In the genomic region with DNA sequence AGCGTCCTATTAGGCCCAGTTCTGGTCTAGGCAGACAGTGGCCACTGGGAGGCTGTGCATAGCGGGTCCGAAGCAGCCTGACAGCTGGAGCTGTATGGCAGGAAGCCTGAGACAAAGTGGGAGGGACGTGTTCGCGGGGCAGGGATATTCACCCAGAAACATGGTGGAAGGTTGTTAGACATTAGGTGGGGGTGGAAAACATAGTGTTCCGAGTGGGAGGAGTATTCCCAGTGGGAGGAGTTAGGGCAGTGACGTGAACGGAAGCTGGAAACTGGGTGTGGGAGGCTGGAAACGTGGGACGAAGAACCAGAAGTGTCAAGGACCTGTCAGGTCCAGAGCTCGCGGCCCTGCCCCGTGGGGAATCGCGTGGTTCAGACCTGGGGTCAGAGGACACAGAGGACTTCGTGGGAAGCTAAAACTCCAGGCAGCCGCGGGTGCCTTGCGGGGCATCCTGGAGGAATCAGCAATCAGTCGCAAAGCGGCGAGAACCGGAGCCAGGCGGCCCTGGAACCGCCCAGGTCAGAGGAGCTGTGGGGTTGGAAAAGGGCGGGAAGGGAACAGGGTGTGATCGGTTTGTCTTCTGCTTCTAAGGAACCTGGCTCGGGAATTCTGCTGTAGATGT, we compare ENCODE assay signal across 8 mouse cellular contexts. TPM values are rescaled to one million over a fixed set of nuclear protein-coding genes. Genes with fewer than 3 reads are reported as not detected.
DNase-seq lines count a peak whose midpoint lies in the region; ATAC-seq lines count a peak whose summit lies in the region.

Gene Zfp948 (plus strand): TSS at position 281 of the 622 bp plus-strand sequence.

- ATAC-seq in intestine, embryonic 16.5 days: peak; percentile 95

- H3K4me3 ChIP-seq in embryonic facial prominence, embryonic 10.5 days: peak within 1 kb of the TSS; percentile 75
- peak within 1 kb of the TSS; percentile 72 for H3K4me3 ChIP-seq in intestine, embryonic 16.5 days (ENCODE audit: low read length)

- H3K27ac ChIP-seq in embryonic facial prominence, embryonic 10.5 days (replicated peaks): peak within 1 kb of the TSS; percentile 92
- H3K27ac ChIP-seq in intestine, embryonic 16.5 days (ENCODE audit: low read length): peak within 1 kb of the TSS; percentile 97

- H3K4me2 ChIP-seq in intestine, embryonic 16.5 days (ENCODE audit: low read depth, low read length): peak within 1 kb of the TSS; percentile 79

- H3K36me3 ChIP-seq in embryonic facial prominence, embryonic 10.5 days (replicated peaks): peaks cover 9% of the 10 kb centered on the region; the same call in 1 of the 2 replicates
- no peaks in the 10 kb centered on the region for H3K36me3 ChIP-seq in intestine, embryonic 16.5 days (ENCODE audit: control insufficient read depth, insufficient read depth, low read length)

- H3K9ac ChIP-seq in intestine, embryonic 16.5 days (ENCODE audit: low read depth, low read length): peak within 1 kb of the TSS; percentile 79

- H3K27me3 ChIP-seq in embryonic facial prominence, embryonic 10.5 days (replicated peaks; ENCODE audit: low read depth, poor library complexity, severe bottlenecking): no peaks in the 10 kb centered on the region
- H3K27me3 ChIP-seq in intestine, embryonic 16.5 days (replicated peaks; ENCODE audit: control insufficient read depth, insufficient read depth, low read length): no peaks in the 10 kb centered on the region

- no peaks in the 10 kb centered on the region for H3K9me3 ChIP-seq in embryonic facial prominence, embryonic 10.5 days
- no peaks in the 10 kb centered on the region for H3K9me3 ChIP-seq in intestine, embryonic 16.5 days (ENCODE audit: control insufficient read depth, low read length)

- intact Hi-C loops in left cerebral cortex, postnatal 25 days (cut with DNase I): loop anchor here (2.0 to 10.0 kb wide), 2 partner anchors 32 to 622 kb away; partner anchors contain the start of genes Ppp2r1a and Zfp52

- DNase-seq in adrenal gland, postnatal 14 days: peak; percentile 90
- DNase-seq in embryonic facial prominence, embryonic 10.5 days (ENCODE audit: low spot score): peak; percentile 85
- peak; percentile 44 to 82 for DNase-seq in gastrocnemius, postnatal 4 days (ENCODE audit: low spot score in 2 of 2)
- DNase-seq in left cerebral cortex, postnatal 25 days (ENCODE audit: low spot score in 2 of 2): peak; percentile 79 to 90
- DNase-seq in mesoderm, embryonic 11.5 days (ENCODE audit: low read depth, low spot score): peak; percentile 90
- peak; percentile 70 to 80 for DNase-seq in right cerebral cortex, postnatal 36 days (ENCODE audit: low spot score in 2 of 2)
- DNase-seq in urinary bladder, postnatal 4 days (ENCODE audit: low spot score in 2 of 2): peak; percentile 79 to 82

- H3K4me1 ChIP-seq in embryonic facial prominence, embryonic 10.5 days: peaks cover 9% of the 10 kb centered on the region
- H3K4me1 ChIP-seq in intestine, embryonic 16.5 days (ENCODE audit: control insufficient read depth, insufficient read depth, low read length): peaks cover 6% of the 10 kb centered on the region; the same call in 1 of the 2 replicates

- WGBS in embryonic facial prominence, embryonic 10.5 days: 1% methylated on average over 29 of the region's 29 CpGs
- 2% methylated on average over 29 of the region's 29 CpGs for WGBS in intestine, embryonic 16.5 days

RNA-seq across cellular contexts. Expression of gene Zfp948, which starts in this region (rescaled TPM):
- total RNA-seq in adrenal gland, postnatal 14 days (2021): 10.2 and 12.9 TPM in 2 replicates
- 14.6 and 14.9 TPM in 2 replicates for polyA plus RNA-seq in embryonic facial prominence, embryonic 10.5 days (2016; fragmentation: Nextera tagmentation; extraction: Ambion mirVana)
- total RNA-seq in gastrocnemius, postnatal 4 days (2021): 10 to 100 TPM; 10.1 to 10.4 TPM
- polyA plus RNA-seq in intestine, embryonic 16.5 days (2015; fragmentation: Nextera tagmentation; extraction: Ambion mirVana): 17.7 and 18.2 TPM in 2 replicates
- 10 to 100 TPM; 11.9 to 12.1 TPM for total RNA-seq in left cerebral cortex, postnatal 25 days (2021)

Comparison
In these comparisons a context has a peak if more than half of its experiments do, and no peak if none do; other contexts are left out.
1. Peak in every context shown above with its lines: DNase-seq, ATAC-seq, H3K4me3 ChIP-seq and H3K27ac ChIP-seq.